Mouse (Mus musculus): Measurements from ENCODE around the gene Ttc3.
"Not testable (repeated sequence)": the region's sequence is repeated elsewhere in the genome, so short reads cannot be mapped to it uniquely, and the experiment has no call there.

The Ttc3 gene

DNA sequence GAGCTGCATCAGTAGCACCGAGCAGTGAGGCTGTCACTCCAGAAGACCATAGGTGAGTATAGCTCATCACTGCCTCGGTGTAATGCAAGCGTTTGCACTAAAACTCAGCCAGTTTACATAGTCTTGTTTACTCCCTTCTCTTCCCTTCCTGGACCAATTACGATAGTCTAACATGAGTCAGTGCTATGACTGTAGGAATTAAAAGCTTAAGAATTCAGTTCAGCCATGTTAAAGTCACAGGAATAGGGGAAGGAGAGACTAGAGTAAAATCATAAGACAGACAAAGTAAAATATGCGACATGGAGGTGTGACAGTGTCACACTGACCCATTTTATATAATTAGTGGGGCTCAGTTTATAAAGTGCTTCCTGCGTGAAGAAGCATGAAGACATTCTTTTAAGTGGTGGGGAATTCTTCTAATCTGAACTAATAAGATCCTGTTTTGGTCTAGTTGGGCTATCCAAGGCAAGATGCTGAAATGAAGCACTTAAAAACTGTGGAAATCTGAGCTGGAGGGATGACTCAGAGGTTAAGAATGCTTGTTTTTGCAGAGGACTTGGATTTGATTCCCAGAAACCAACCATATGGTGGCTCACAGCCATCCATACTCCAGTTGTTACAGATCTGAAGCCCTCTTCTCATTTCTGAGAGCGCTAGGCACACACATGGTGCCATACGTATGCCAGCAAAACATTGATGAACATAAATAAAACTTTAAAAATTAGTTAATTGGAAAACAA is 65.2 kb downstream of the Ttc3 start:
- no peak for DNase-seq (ENCODE audit: low spot score in 2 of 2)

- DNase-seq (ENCODE audit: low spot score in 2 of 2) = no peak
Measured at GRCm38 (mm10) chr16:94436801-94437200, 66.4 kb downstream of the Ttc3 start.

GRCm38 (mm10) chr16:94441361-94441760 is 70.9 kb downstream of the Ttc3 start:
- no peak for DNase-seq (ENCODE audit: low spot score in 2 of 2)

DNA sequence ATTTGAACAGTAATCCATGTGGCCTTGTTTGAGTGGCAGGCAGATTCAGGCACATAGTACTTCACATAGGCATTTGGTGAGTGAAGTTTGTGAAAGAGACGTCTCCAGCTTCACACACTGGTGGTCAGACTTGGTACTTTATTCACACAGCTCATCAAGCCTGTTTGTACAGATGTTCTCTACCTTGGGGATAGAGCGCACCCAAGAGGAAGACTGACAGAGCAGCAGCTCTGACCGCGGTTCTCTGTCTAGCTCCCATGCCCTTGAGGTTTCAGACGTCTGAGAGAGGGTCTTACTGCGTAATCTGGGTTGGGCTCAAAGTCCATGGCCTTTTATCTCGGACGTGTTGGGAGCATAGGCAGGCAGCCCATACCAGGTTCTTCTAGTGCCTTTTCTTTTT is 78.7 kb downstream of the Ttc3 start:
- no peak for DNase-seq (ENCODE audit: low spot score in 2 of 2)

DNA sequence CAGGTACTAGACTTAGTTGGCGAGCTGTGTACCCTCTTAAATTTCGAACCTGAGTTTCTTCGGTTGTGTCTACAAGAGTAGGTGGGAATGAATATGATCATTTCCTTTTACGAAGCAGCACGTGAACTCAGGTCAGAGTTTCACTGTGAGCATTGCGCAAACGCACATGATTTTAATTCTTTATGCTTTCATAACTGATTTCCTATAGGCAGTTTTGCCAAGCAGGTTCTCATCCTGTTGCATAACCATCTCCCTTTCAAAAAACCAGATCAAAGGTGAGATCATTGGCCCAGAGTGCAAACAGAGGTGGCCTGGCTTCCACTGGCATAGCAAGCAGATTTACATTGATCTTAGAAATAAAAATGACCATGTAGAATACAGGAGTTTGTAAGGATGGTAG is 79.2 kb downstream of the Ttc3 start:
- DNase-seq (ENCODE audit: low spot score in 2 of 2) = no peak

DNA sequence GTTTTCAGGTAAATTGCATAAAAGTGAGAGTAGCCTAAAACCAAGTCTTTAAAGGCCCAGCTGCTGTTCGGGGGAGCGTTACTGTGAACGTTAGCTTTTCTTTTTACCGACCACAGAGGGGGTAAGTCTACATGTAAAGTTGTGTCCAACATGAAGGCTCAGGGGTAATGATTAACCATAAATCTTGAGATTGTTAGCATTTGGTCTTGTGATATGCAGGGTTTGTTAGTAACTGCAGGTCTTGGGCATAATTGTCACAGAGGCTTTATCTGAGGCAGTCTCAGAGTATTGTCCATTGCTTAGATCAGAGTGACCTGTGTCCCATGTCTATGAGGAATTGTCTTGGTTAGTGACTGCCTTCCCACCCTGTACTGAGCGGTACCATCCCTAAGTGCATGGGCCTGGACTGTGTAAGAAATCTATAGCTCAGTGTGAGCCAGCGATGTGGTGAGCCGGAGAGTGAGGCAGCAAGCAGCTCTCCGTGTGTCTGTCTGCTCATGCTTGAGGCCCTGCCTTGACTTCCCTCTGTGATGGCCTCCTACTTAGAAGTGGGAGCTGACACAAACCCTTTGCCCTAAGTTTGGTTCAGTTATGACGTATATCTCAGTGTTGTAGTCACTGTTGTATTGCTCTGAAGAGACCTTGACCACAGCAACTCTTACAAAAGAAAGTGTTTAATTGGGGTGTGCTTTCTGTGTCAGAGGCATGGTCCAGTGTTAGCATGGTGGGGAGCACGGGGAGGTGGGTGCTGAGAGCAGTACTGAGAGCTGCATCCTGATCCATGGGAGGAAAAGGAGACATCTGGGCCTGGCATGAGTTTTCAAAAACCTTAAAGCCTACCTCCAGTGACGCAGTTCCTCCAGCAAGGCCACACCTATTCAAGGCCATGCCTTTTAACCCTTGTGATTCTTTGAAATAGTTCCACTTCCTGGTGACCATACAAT is 81.4 kb downstream of the Ttc3 start:
- DNase-seq (ENCODE audit: low spot score in 2 of 2) = no peak

- DNase-seq (ENCODE audit: low spot score in 2 of 2) = no peak
Measured at GRCm38 (mm10) chr16:94452768-94453167, 82.3 kb downstream of the Ttc3 start.

- DNase-seq (ENCODE audit: low spot score in 2 of 2) = no peak
Measured at GRCm38 (mm10) chr16:94454146-94454545, 83.7 kb downstream of the Ttc3 start.

DNA sequence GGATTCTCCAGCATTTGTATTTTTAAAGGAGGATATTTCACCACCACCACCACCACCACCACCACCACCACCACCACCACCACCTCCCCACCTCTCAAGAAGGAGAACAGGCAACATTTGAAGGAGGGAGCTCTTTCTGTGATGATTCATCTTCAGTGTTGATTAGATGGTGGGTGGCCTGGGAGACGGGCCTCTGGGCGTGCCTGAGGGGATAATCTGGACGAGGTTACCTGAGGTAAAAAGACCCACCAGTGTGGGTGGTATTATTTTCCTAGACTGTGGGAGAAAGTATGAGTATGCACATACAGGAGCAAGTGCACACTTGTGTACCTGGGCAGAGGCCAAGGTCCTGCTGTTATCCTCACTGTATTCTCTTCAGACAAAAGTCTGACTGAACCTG is 93.6 kb downstream of the Ttc3 start:
- no peak for DNase-seq (ENCODE audit: low spot score in 2 of 2)

DNA sequence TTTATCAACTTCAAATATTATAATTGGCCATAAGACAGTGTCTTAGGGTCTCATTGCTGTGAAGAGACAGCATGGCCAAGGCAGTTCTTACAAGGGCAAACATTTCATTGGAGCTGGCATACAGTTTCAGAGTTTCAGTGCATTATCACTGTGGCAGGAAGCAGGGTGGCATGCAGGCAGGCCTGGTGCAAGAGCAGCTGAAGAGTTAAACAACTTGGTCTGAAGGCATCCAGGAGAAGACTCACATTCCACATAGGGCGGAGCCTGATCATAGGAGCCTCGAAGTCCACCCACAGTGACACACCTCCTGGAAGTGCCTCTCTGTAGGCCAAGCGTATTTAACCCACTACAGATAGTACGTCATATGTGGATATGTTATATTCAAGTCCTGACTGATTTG is 95.5 kb downstream of the Ttc3 start:
- DNase-seq (ENCODE audit: low spot score in 2 of 2) = no peak

GRCm38 (mm10) chr16:94466317-94466716 is 95.9 kb downstream of the Ttc3 start:
- not testable (repeated sequence) for DNase-seq (ENCODE audit: low spot score in 2 of 2)

- no peak for DNase-seq (ENCODE audit: low spot score in 2 of 2)
Measured at GRCm38 (mm10) chr16:94467337-94468055, 97.1 kb downstream of the Ttc3 start.

GRCm38 (mm10) chr16:94468391-94468790 is 98.0 kb downstream of the Ttc3 start:
- no peak for DNase-seq (ENCODE audit: low spot score in 2 of 2)

DNA sequence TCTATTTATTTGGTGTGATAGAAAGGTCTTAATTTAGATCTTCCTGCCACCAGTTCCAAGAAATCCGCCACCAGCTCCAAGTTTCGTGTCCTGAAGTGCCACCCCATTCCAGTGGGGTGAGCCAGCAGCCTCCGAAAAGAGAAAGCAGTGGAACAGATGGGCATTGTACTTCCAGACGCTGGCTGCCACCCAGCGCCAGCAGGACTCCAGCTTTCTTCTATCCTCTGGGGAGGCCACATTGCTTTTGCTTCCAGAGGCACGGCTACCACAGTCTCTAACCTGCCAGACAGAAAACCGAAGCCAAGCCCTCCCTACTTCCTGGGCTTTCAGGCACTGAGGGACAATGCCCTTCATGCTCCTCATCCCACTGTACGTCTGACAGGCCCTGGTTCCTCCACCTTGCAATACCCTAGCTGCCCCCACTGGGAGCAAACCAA is 102.1 kb downstream of the Ttc3 start:
- DNase-seq (ENCODE audit: low spot score in 2 of 2) = no peak

DNA sequence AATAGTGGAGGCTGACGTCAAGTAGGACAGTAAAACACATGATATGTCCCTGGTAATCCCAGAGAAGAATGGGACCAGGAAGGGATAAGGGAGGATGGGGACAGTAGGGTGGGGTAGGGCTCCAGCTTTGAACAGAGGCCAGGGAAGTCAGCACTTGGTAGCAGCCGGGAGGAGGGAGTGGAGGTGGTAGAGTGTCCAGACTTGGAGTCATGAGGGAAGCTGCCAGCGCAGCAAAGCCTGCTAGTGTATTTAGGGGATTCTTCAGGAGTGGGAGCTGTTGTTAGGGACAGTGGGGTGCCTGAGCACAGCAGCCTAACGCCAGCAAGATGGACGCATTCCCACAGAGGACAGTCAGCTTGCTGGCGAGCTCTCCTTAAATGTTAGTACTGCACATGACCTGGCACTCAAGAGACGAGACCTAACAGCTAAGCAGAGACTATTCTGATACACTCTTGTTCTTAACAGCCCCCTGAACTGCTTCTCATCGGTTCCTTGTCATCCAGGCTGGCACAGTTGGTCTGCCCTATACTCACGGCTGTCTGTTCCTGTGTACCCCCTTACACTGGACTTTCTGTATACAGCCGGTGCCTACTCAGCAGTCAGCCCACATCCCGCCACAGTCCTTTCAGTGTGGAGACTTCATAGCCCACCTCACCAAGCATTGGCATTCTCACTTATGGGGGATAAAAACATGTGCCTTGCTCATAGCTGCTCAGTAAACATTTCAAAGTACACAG is 102.8 kb downstream of the Ttc3 start:
- no peak for DNase-seq (ENCODE audit: low spot score in 2 of 2)

GRCm38 (mm10) chr16:94484752-94485535 is 114.5 kb downstream of the Ttc3 start:
- no peak for DNase-seq (ENCODE audit: low spot score in 2 of 2)

DNA sequence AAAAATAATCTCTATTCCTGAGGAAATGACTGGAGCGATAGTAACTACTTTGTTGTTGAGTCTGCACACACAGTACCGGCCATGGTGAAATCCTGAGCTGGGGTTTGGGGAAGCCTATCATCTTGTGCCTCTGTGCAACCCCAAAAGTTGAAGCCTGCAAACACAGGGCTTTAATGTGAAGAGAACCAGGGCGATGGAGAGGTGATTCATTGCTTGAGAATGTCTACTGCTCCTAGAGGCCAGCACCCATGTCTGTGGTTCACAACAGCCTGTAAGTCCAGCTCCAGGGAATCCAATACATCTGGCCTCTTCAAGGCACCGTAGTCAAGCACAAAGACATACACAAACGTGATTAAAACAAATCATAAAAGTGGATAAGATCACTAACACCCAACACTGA is 116.9 kb downstream of the Ttc3 start:
- no peak for DNase-seq (ENCODE audit: low spot score in 2 of 2)

DNA sequence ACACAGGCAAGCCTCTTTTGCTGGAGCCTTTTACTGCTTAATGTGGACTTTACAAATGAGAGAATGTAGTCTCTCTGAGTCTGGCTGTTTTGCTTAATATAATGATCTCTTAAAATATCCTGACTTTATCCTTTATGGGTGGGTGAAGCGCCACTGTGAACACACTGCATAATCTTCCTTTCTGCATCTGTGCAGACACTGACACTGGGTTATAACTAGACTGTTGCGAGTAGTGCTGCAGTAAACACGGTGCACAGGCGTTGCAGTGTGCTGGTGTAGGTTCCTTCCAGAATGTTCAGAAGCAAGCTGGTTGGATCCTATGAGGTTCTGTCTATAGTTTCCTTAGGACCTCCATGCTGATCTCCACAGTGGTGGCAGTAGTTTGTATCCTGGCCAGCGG is 118.9 kb downstream of the Ttc3 start:
- no peak for DNase-seq (ENCODE audit: low spot score in 2 of 2)

DNA sequence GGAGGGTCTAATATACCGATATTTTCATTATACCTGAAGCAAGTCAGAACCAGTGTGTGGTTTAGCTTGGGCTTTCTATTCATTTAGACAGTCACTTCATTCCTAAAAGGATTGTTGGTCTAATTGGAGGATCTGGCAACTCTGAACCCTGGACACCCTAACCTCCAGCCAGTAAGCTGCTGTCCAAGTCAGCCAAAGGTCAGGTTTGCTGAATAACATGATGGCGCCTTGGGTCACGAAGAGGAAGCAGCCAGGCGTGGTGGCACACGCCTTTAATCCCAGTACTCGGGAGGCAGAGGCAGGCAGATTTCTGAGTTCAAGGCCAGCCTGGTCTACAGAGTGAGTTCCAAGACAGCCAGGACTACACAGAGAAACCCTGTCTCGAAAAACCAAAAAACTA is 126.8 kb downstream of the Ttc3 start:
- not testable (repeated sequence) for DNase-seq (ENCODE audit: low spot score in 2 of 2)

- DNase-seq (ENCODE audit: low spot score in 2 of 2) = no peak
Measured at GRCm38 (mm10) chr16:94497911-94498310, 127.5 kb downstream of the Ttc3 start.

DNA sequence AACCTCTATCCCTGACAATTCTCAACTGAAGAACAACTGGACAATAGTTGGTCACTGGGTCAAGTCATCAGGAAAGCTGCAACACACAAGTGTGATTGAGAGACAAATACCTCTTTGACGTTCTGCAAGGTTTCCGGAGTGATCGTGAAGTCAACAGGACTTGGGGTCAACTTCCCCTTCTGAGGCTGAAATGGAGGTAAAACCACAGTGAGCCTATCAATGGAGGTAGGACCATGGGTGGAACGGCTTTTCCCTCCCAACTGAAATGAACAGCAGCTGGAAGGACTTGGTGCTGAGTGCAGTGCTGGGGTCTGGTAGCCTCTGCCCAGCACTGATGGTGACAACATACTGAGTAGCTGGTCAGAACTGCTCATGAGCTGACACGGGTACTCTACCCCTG is 133.8 kb downstream of the Ttc3 start:
- no peak for DNase-seq (ENCODE audit: low spot score in 2 of 2)
